Mouse (Mus musculus) heart, adult 2 months (tissue): ENCODE measurements at regions not wholly inside any gene's neighbourhood (a gene's known extent, or its start where the extent isn't known, plus 50 kb on each side); places are given as distances from the start of the nearest gene placed in this dataset.

Source experiments
- CTCF ChIP-seq: fragments of 200-600 bp; IDR thresholded peaks from 2 replicates; pipeline ENCODE4 v1.8.1; 2022; ENCODE audit warnings: antibody characterized with exemption, mild to moderate bottlenecking, moderate library complexity
- EP300 ChIP-seq: fragments of 200-500 bp; IDR thresholded peaks from 2 replicates; pipeline ENCODE4 v1.6.1; 2011; ENCODE audit warnings: low read depth, low read length, control low read depth; ENCODE audit not compliant: insufficient read depth
- POLR2A ChIP-seq: fragments of 200-500 bp; IDR thresholded peaks from 2 replicates; pipeline ENCODE4 v1.6.1; 2011; ENCODE audit warnings: mild to moderate bottlenecking, low read depth, low read length, control low read depth; ENCODE audit not compliant: insufficient read depth

GRCm38 (mm10) chr19:44686061-44686460 lies 69.8 kb upstream of the Pax2 start:
- no peak for TF ChIP-seq CTCF
- TF ChIP-seq POLR2A: no peak
- TF ChIP-seq EP300: no peak
